Mouse (Mus musculus) retina, embryonic 14.5 days (tissue): Measurements from ENCODE around the gene Gm49369.
"Not testable (repeated sequence)": the region's sequence is repeated elsewhere in the genome, so short reads cannot be mapped to it uniquely, and the experiment has no call there.

Source experiments
- DNase-seq: peaks from one replicate; pipeline ENCODE4 v3.0.0-alpha.2; 2015; ENCODE audit warnings: low spot score

Gene Gm49369

DNA sequence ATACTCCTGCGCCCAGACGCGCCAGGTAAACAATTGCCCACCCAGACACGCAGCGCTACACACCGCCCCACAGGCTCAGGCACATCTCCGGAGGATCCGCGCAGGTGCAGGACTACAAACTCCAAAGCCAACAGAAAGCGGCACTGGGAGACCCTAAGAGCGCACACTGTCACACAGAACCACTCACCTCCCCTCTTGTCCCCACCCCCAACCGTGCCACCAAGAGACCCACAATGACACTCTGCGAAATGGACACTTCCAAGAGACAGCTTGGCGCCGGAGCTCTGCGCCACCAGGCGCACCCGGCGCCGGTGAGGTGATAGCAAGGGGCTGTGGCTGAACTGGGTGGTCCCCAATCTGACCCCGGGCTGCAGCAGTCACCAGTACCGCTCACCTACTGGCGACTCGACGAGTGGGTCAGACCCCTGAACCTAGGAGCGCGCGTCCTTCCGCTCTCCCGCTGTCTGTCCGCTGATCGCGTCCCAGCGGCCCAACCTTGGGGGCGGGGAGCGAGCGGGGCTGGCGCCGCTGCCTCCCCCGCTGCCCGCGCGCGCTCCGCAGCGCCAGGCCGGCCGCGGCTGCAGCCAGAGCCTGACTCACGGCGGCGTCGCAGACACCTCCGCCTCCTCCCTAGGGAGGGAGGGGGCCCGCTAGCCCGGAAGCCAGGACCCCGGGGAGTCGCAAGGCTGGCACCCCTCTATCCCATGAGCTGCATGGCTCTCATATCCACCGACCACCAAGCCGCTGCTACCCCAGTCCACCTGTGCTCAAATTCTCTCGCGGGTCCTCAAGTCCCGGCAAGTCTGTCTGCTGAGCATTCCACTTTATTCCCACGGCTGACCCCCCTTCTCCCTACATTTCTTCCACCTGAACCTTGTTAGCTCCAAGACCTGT lies 10.5 kb downstream of the Gm49369 start:
- DNase-seq = peak; percentile 29

DNA sequence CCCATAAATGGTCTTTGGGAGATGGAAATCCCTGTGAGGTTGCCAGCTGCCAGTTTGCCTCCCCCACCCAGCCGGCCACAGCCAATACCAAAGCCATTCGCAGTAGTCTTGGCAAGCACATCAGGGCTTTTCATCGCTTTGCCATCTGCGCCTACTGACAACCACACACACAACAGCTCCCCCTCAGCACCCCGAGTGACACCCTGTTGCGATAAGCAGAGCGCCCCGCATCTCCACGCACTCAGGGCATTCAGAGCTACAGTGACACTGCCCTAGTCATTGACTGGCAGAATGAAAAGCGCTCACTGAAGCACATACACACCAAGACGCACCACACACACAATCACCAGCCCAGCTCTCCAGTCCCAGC lies 11.1 kb downstream of the Gm49369 start:
- no peak for DNase-seq

DNA sequence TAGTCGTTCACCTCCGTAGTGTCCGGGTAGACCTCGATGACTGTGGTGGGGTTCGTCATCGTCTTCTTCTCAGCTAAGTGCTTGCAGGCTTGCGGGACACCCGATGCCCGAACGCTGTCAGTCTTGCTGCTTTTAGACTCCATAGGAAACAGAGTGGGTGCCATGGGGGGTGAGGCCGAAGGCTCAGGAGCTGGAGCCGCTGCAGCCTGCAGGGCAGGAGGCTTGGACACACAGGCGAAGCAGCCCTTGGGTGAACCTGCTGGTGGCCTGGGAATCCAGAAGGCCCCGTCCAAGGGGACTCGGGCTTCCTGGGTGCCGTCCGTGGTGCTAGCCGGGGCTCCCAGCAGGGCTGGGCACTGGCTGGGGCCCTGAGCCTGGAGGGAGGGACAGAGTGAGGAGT lies 11.5 kb downstream of the Gm49369 start:
- no peak for DNase-seq

DNA sequence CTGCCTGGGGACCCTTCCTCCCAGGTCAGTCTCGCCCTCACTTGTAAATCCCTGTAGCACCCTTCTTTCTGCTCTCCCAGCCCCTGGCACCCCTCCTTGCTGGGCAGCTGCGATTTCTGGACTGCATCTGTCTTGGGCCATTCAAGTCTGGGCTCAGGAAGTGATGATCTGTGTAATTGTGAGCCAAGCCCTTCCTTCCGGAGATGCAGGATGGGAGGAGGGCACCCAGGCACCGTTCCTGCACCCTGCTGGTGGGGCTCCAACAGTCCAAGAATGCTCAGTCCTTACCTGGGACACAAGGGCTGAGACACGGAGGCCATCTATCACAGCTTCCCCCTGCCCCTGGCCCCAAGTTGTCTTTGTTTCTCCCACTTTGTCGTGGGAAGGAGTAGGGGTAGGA lies 12.6 kb downstream of the Gm49369 start:
- DNase-seq = no peak

DNA sequence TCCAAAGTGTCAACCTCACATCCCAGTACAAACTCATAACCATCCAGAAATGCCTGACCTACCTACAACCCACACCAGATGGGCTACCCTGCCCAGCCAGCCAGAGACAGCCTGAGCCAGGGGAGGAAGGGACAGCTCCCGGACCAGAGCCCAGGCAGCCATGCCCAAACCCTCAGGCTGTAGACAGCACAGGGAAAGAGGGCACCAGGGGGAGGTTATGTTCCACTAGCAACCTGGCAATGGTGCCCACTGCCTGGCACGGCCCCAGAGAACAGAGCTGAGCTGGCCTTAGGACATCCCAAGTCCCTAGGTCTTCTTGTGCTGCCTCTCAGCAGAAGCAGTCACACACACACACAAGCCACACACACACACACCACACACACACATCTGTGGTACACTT lies 13.6 kb downstream of the Gm49369 start:
- DNase-seq = no peak

DNA sequence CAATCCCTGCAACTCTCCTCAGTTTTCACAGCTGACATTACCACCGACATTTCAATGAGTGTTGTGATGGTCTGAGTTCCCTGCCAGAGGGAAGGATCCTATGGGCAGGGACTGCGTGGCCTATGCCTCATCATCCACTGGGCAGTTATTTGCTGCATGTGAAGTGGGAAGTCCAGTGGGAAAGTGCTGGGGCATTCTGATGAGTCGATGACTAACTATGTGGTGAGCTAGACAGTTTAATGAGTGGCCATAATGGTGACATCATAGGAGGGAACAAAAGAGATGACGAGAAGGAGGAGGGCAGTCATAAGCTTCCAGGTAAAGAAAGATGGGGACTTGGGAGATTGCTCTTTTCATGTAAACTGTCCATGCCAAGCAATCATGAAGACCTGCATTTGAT lies 19.4 kb downstream of the Gm49369 start:
- no peak for DNase-seq

DNA sequence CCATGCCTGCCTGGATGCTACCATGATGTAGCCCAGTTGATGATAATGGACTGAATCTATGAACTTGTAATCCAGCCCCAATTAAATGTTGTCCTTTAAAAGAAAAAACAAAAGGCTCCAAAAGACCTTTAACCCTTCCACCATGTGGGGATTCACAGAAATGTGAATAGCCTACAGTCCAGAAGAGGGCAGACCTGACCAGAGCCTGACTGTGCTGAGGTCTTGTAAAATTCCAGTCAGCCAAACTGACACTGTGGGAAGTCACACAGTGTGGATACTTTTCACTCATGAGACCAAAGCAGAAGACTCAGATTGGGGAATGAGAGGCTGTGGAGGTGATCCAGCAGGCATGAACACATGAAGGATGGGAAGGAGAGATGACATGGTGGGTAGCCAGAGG lies 21.7 kb downstream of the Gm49369 start:
- DNase-seq = no peak

DNA sequence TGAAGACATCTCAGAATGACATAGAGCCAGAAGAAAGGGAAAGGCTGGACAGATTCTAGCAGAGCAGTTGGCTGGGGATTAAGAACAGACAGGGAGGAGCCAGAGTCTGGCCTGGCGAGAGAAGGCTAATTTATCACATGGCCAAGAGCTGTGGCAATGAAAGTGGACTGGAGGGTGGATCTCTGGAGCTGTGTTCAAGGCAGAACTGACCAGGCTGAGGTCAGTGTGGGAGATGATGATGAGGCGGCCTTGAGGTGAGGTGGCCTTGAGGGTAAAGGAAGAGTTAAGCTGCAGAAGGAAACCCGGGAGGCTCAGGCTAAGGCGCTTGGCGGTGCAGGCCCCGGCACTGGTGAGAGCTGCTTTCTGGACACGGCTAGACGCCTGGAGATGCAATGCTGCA lies 23.3 kb downstream of the Gm49369 start:
- no peak for DNase-seq

DNA sequence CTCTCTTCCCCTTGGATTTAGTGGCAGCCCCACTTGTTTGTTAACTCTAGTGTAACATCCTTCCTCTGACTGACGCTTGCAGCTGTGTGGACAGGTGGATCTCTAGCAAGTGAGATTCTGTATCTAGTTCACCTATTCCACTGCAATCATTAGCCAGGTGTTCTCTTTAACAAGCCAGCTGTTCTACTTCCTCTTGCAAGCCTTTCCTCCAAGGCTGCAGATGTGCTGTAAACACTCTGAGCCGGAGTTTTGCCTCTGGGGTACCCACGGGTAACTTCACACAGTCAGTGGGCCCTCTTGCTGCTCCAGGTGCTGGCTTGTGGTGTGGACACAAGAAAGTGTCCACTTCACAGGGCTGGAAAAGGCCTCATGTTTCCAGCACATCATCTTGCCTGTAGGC lies 24.9 kb downstream of the Gm49369 start:
- DNase-seq = no peak

DNA sequence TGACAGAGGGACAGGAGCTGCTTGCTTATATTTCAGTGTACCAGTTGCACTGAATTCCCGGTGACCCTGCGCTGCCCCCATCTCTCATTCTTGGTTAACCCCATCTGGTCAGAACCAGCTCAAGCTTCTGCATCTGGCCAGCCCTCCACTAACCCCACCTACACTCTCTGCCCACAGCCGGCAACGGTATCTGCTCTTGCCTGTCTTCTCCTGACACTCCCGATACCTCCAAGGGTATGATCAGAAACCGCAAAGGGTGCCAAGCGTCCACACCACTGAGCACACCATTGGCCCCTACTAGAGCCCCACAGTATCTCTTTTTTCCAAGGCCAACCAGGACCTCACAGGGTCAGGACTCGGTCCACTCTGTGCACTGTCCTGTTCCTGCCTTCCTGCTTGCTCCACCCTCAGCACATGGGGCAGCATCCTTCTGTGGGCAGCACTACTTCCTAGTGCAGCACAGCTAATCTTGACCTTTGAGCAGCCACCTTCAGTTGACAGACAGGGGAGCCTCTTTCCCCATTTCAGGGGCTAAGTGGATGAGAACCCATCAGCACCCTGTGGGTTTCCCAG lies 27.7 kb downstream of the Gm49369 start:
- DNase-seq = no peak

DNA sequence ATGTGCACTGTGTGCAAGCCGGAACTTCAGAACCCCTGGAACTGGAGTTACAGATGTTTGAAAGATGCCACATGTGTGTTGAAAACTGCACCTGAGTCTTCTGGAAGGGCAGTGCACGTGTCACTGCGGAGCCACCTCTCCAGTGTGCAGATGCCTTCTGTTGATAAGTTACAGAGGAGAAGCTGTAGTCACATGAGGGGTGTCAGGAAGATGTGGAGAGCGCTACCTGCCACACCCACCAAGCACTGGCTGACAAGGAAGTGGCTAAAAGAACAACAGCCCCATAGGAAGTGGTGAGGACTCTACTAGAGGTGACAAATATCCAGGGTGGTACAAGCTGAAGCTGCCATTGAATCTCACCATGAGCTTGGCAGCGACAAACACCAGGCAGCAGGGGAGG lies 28.6 kb downstream of the Gm49369 start:
- DNase-seq = no peak

DNA sequence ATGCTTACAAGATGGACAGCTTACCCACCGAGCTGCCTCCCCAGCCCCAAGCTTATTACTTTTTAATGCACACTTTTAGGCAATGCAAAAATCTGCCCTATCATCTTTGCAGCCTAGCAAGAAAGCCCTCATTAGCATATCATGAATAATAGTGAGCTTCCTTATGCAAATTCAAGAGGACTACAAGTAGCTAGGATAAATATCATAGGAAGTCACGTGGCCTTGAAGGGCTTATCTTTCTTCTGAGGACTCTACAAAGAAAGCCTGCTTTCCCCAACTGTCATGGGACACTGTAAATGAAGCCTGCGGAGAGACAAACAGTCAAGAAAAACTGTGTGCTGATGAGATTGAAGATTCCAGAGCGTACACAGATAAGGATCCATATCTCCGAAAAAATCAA lies 30.9 kb downstream of the Gm49369 start:
- DNase-seq = no peak

DNA sequence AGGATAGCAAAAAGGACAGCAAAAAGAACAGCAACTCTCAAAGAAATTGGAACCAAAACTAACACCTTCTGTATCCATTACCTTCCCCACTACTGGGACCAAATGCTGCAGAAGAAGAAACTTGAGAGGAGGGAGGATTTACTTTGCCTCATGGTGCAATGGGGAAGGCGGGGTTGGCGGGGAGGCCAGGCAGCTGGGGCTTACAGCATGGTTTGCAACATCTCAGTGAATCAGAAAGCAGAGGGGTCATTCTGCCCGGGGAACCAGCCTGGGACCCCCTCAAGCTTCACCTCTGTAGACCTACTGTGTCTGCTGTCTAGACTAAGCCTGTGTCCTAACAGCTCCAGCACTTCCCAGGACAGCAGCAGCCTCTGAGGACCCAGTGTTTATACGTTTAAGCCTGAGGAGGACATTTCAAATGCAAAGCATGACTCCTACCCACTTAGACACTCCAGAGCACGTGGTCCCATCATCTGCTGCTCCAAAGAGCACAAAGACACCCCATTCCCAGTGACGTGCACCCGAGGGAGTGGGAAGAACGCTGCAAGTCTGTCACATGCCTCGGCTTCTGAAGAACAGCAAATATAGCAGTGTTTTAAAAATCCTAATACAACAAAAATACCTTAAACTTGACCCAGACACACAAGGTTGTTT lies 33.0 kb downstream of the Gm49369 start:
- no peak for DNase-seq

DNA sequence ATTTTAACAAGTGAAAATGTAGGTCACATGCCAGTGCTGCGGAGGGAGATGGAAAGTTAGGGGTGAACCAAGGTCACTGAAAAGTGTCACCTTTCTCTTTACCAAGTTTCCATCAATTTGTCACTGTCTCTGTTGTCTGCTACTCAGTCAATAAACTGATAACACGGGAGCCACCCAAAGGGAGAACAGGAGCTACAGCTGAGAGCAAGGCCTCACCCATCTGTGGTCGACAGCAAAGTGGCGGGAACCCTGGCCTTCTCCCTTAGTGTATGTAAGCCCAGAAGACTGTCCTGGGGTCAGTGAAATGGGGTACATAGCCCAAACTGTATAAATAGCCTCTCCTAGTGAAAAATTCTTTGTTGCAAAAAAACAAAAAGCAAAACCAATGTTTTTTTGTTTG lies 34.9 kb downstream of the Gm49369 start:
- DNase-seq = no peak

DNA sequence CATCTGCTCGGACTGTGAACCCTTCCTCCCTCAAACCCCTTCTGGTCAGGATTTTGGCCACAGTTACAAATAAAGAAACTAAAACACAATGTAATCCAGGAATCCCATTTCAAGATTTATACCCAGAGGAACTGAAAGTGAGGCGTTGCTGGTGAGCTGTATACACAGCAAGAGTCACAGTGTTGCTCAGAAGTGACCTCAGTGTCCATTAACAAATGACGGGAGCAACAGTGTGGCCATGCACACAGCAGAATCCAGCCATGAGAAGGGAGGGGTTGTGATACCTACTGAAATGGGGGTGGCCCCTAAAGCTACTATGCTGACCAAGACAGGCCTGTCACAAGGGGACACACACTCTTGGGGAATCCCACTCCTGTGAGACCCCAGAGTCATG lies 40.2 kb downstream of the Gm49369 start:
- no peak for DNase-seq

DNA sequence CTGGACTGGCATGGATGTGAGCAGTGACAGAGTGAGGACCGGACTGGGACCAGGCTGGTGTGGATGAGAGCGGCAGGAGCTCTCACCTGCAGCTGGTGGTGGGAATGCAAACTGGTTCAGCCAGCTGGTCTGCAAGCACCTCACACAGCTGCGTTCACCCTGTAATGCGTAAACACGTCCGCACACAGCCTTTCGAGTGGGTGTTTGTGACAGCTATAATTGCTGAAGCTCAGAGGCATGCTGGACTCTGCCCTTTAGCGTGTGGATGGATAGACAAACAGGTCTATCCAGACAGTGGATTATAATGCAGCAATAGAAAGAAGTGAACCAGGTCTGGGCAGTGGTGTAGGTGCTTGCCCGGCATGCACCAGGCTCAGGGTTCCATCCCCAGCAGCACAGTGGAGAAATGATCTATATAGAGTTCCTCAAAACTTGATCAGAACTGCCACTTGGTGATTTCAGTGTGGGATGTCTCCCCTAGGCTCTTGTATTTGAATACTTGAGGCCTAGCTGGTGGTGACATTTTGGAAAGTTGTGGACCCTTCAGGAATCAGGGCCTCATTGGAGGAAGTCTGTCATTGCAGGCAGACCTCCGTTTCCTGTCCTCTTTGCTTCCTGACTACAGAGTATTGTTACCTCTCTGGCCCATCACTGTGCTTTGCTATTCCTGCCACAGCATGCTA lies 40.8 kb downstream of the Gm49369 start:
- DNase-seq = no peak

DNA sequence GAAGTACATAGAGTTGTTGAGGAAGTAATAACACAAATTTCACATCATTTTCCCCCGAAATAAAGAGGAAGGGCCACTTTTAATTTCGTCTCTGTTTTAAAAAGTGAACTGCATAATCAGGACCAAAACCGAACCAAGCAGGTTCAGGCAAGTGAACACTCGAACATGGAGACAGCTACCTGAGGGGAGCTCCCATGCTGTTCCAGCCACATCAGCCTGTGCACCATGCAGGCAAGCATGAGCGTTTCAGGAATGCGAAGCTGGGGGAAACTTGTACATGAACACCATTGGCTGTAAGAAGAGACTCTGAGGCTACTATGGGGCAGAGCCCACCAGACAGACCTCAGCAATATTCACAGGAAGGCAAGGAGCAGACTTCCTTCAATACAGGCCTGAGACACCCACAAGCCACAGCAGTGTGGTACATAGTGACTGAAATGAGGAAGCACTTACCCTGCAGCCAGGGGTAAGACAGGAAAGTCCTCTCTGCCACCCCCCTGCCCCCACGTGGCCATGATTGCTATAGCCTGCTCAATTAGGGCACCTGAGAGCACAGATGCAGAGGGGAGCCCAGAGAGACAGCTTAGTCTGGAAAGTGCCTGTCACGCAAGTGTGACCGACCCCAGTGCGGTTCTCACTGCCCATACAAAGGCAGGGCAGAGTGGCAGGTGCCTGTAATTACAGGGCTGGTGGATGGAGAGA lies 42.0 kb downstream of the Gm49369 start:
- DNase-seq = no peak

DNA sequence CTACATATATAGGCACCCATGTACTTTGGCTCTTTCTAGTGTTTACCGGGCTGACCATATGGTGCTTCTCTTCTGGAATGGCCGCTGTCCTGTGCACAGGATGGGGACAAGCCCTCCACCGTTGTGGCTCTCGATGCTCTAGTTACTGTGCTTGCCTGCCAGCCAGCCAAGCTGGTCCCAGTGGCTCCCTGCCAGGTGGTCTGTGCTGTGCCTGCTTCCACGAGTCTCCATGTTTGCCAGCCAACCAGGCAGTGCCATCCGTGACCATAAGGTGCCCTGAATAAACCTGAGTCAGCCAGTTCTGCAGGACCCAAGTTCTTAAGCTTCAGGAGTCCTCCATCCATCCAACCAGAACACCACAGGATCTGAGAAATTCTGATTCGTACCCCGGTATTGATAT lies 47.3 kb downstream of the Gm49369 start:
- DNase-seq = no peak

DNA sequence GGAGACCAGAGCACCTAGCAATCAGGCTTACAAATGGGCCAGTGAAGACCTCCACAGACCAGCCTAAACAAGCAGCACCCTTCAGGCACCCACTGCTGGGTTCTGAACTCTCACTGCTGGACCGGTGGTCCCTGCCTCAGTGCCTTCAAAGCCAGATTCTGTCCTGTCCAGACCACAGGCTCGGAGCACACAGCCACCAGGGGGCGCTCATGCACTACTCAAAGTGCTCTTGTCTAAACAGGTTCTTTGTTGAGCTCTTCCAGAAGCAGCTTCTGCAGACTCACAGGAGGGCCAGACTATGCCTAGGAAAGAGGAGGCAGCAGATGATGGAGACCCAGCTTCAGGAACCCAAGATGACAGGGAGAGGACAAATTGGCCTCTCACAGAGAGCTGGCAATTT lies 48.2 kb downstream of the Gm49369 start:
- DNase-seq = peak; percentile 99

DNA sequence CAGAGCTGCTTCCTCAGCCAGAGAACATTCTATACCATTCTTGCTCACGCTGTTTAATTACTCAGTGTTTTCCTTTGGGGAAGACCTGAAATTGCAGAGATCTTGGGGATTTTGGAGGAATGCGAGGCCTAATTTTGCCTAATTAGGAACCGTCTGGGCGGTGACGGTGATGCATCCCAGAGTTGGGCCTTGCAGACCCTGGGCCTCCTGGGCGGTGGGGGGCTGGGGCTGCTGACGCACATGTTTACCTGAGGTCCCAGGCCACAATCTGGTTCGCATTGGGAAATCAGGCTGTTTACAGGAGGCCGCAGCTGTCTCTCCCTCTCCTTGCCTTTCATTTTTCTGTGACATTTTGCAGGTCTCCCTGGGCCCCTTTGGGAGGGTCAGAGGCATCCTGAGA lies 49.7 kb downstream of the Gm49369 start:
- DNase-seq = not testable (repeated sequence)

DNA sequence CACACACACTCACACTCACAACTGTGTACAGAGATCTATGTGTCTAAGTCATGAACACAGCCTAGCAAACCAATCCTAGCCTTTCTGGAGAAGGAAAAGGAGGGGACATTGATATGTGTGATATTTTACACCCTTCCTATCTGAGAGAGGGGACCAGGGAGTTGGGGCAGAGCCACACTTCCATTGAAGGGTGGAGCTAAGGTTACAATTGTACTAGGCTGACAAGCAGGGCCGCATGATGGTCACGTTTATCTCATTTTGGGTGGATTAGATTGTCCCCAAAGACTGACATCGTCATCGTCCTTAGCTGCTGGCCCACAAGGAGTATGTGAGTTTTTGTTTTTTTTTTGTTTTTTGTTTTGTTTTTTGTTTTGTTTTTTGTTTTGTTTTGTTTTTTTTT lies 51.2 kb downstream of the Gm49369 start:
- no peak for DNase-seq

DNA sequence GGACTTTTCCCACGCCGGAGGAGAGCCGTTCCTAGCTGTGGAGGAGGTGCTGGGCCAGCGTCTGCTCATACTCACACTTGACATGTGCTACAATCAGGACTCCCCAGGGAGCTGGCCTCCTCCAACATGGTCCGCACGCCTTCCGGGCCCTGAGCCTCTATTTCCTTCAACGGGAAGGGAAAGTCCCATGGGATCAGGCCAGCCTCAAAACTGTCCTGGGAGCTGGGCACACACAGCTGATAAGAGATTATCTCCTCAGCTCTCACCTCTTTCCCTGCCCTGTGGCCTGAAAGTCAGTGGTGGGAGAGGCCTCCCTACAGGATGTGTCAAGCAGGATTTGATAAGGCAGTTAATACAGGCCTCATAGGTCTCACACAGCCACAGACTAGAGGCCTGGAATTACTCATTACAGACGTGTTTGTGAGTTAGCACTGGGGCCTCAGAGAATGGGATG lies 52.2 kb downstream of the Gm49369 start:
- DNase-seq = no peak
